Mouse (Mus musculus): ENCODE results near the gene Rps6kl1.

DNA sequence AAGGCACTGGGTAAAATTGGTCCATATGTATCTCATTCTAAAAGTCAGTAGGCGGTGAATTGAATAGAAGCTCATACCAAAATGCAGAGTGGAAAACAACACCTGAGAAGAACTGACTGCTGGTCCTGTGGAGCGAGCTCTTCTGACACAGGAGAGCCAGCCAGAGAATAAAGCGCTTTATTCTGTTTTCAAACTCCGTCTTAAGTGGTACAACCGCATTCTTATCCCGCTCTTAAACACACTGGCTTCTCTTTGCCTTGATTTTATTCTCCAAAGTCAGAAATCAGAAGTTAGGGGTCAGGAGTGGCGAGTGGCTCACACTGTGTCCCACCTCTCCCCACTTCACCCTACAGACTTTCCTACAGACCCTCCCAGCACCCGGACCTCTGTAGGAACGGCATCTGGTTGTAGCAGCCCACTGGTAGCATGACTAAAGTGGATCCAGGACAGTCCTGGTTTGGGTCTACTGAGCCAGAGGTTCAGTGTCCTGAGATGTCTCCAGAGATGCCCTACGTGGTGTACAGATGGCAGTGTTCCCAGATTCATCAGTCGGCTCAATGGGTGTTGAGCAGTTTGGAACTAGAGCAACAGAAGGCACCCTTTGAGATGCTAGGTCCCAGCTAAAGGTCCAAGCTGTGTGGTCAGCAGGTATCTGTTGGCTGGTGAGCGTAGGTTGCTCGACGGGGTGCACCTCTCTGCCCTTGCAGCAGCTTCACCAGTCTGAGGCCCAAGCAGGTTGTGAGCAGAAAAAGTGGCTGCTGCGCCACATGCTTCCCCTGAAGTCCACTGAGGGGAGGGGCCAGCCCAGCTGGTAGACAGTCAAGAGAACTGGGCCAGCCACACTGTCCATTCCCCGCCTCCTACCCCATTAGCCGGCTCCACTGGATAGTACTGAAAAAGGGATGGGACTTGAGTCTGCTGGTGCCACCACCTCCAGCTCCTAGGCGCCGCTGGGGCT lies 15.3 kb downstream of the Rps6kl1 start:
- TF ChIP-seq CTCF (IDR thresholded peaks at IDR 0.05; ENCODE audit: control insufficient read depth, insufficient read depth, insufficient replicate concordance, low read depth, low read length) (no peak), POLR2A (IDR thresholded peaks at IDR 0.05; ENCODE audit: control insufficient read depth, low read depth, low read length) (no peak)

All from testis, adult 2 months (tissue).